Mouse (Mus musculus): ENCODE data around the gene Twf1. TPM values are rescaled to one million over a fixed set of nuclear protein-coding genes. Genes with fewer than 3 reads are reported as not detected.

Gene Twf1
- polyA plus RNA-seq, 1 experiment from 2014 or later = 32.4 TPM

DNA sequence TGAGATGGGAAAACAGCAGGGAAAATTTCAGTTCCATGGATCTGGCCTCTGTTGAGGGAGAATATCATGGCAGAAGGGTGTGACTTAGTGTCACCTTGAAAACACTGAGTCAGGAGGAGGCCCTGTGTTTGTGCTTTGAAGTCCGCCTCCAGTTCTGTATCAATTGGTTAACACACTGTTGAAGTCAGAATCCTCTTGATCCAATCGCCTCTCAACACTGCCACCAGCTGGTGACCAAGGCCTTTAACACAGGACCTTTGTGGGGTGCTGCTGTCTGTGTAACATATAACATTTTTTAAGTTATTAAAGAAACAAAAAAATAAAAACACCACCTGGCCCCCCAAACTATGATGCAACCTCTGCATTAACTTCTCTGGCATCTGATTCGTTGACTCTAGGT, 11.7 kb upstream of the Twf1 start:
- H3K27ac ChIP-seq = no peak overlapping the region
- H3K4me2 ChIP-seq = no peak overlapping the region
- 19% methylated on average over 3 of the region's 3 CpGs for WGBS (ENCODE audit: insufficient replicate concordance)
- H3K9me3 ChIP-seq (replicated peaks) = no peaks in the 10 kb centered on the region
- no peaks in the 10 kb centered on the region for H3K36me3 ChIP-seq
- DNase-seq = no peak
- no peak for ATAC-seq (ENCODE audit: low read depth)
- no peaks in the 10 kb centered on the region for H3K4me1 ChIP-seq (replicated peaks)
- H3K9ac ChIP-seq = no peak overlapping the region
- no peaks in the 10 kb centered on the region for H3K27me3 ChIP-seq
- no peak overlapping the region for H3K4me3 ChIP-seq (replicated peaks)

DNA sequence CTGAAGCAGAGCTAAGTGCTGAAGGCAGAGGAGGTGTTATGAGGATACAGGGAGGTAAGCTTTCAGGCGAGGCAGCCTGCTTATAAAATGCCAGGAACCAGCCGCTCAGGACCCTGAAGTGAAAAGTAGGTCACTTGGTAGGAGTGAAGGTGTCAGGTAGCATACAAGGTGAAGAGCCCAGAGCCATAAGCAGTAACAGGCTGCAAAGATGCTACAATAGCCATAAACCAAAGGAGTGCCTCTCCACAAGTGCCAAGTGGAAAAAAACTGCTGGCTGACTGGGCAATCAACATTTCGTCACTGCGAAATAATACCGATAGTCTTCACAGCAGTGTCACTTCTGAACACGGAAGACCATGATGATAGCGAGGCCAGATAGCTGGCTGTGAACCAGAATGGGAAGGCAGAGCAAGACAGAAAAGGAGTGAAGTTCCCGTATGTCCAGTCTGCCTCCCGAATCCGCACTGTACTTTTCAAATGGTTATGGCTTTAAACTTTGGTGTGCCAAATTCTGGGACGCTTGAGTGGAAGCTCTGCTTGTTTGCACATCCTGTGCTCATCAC, 10.5 kb upstream of the Twf1 start:
- no peaks in the 10 kb centered on the region for H3K9me3 ChIP-seq (replicated peaks)
- no peak overlapping the region for H3K9ac ChIP-seq
- no peak for ATAC-seq (ENCODE audit: low read depth)
- no peaks in the 10 kb centered on the region for H3K36me3 ChIP-seq
- no peaks in the 10 kb centered on the region for H3K4me1 ChIP-seq (replicated peaks)
- H3K27me3 ChIP-seq = no peaks in the 10 kb centered on the region
- DNase-seq = no peak
- H3K4me3 ChIP-seq (replicated peaks) = no peak overlapping the region
- 59% methylated on average over 11 of the region's 11 CpGs for WGBS (ENCODE audit: insufficient replicate concordance)
- no peak overlapping the region for H3K27ac ChIP-seq
- H3K4me2 ChIP-seq = no peak overlapping the region

DNA sequence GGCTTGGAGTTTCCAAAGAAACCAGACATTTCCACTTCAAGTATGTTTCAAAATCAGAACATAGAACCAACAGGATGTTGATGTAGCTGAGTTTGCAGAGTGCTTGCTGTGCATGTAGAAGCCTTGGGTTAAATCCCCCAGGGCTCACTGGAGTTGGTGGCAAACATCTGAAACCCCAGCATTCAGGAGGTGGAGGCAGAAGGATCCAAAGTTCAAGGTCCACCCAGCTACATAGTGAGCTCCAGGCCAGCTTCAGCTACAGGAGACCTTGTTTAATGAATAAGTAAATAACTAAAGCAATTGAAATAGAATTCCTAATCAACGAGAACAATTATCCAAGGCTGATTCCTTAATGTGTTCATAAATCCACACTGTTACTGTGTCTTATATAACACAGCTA, 3.9 kb upstream of the Twf1 start:
- ATAC-seq (ENCODE audit: low read depth) (no peak), DNase-seq (no peak)
- 52% methylated on average over 1 of the region's 1 CpGs for WGBS (ENCODE audit: insufficient replicate concordance)
- Histone ChIP-seq H3K9me3 (replicated peaks) (no peaks in the 10 kb centered on the region), H3K4me2 (no peak overlapping the region), H3K9ac (no peak overlapping the region), H3K27me3 (no peaks in the 10 kb centered on the region), H3K4me3 (replicated peaks) (no peak overlapping the region), H3K4me1 (replicated peaks) (peaks cover 15% of the 10 kb centered on the region; the same call in 1 of the 2 replicates), H3K36me3 (no peaks in the 10 kb centered on the region), H3K27ac (no peak overlapping the region)

GRCm38 (mm10) chr15:94591356-94591755, 1.7 kb upstream of the Twf1 start:
- Histone ChIP-seq H3K27ac (no peak overlapping the region), H3K4me2 (no peak overlapping the region), H3K9ac (no peak overlapping the region), H3K4me1 (replicated peaks) (peaks cover 24% of the 10 kb centered on the region), H3K4me3 (replicated peaks) (no peak overlapping the region), H3K27me3 (no peaks in the 10 kb centered on the region), H3K36me3 (peaks cover 4% of the 10 kb centered on the region), H3K9me3 (replicated peaks) (no peaks in the 10 kb centered on the region)
- DNase-seq = no peak
- no peak for ATAC-seq (ENCODE audit: low read depth)
- WGBS (ENCODE audit: insufficient replicate concordance) = 63% methylated on average over 4 of the region's 4 CpGs

GRCm38 (mm10) chr15:94590083-94590482, 394 bp upstream of the Twf1 start:
- DNase-seq (no peak), ATAC-seq (ENCODE audit: low read depth) (no peak)
- Histone ChIP-seq H3K9me3 (replicated peaks) (no peaks in the 10 kb centered on the region), H3K4me2 (peak overlapping the region; percentile 79), H3K9ac (peak overlapping the region; percentile 58), H3K27ac (no peak overlapping the region), H3K4me3 (replicated peaks) (peak overlapping the region; percentile 99), H3K4me1 (replicated peaks) (peaks cover 24% of the 10 kb centered on the region), H3K27me3 (no peaks in the 10 kb centered on the region), H3K36me3 (peaks cover 16% of the 10 kb centered on the region)
- 10% methylated on average over 8 of the region's 8 CpGs for WGBS (ENCODE audit: insufficient replicate concordance)

- no peak overlapping the region for H3K27ac ChIP-seq
- ATAC-seq (ENCODE audit: low read depth) = no peak
- no peak for DNase-seq
- peak overlapping the region; percentile 79 for H3K4me2 ChIP-seq
- H3K4me1 ChIP-seq (replicated peaks) = peaks cover 24% of the 10 kb centered on the region
- peaks cover 36% of the 10 kb centered on the region for H3K36me3 ChIP-seq
- no peaks in the 10 kb centered on the region for H3K27me3 ChIP-seq
- no peaks in the 10 kb centered on the region for H3K9me3 ChIP-seq (replicated peaks)
- peak overlapping the region; percentile 97; the same call in 1 of the 2 replicates for H3K9ac ChIP-seq
- H3K4me3 ChIP-seq (replicated peaks) = peak overlapping the region; percentile 99
- 70% methylated on average over 9 of the region's 9 CpGs for WGBS (ENCODE audit: insufficient replicate concordance)
These were observed 1.6 kb downstream of the Twf1 start for GRCm38 (mm10) chr15:94587826-94588715.

- no peak overlapping the region for H3K9ac ChIP-seq
- H3K4me3 ChIP-seq (replicated peaks) = no peak overlapping the region
- peaks cover 9% of the 10 kb centered on the region for H3K4me1 ChIP-seq (replicated peaks)
- H3K9me3 ChIP-seq (replicated peaks) = no peaks in the 10 kb centered on the region
- peaks cover 66% of the 10 kb centered on the region for H3K36me3 ChIP-seq
- no peak for DNase-seq
- no peak overlapping the region for H3K4me2 ChIP-seq
- 82% methylated on average over 4 of the region's 4 CpGs for WGBS (ENCODE audit: insufficient replicate concordance)
- H3K27ac ChIP-seq = no peak overlapping the region
- no peak for ATAC-seq (ENCODE audit: low read depth)
- H3K27me3 ChIP-seq = no peaks in the 10 kb centered on the region
These were observed 5.0 kb downstream of the Twf1 start for GRCm38 (mm10) chr15:94584738-94585137.

- no peak overlapping the region for H3K4me3 ChIP-seq (replicated peaks)
- no peak overlapping the region for H3K9ac ChIP-seq
- H3K4me2 ChIP-seq = no peak overlapping the region
- no peak for ATAC-seq (ENCODE audit: low read depth)
- DNase-seq = no peak
- H3K9me3 ChIP-seq (replicated peaks) = no peaks in the 10 kb centered on the region
- no peak overlapping the region for H3K27ac ChIP-seq
- no peaks in the 10 kb centered on the region for H3K27me3 ChIP-seq
- H3K36me3 ChIP-seq = peaks cover 76% of the 10 kb centered on the region
- H3K4me1 ChIP-seq (replicated peaks) = peaks cover 4% of the 10 kb centered on the region
- WGBS (ENCODE audit: insufficient replicate concordance) = 91% methylated on average over 10 of the region's 10 CpGs
These were observed 6.5 kb downstream of the Twf1 start for GRCm38 (mm10) chr15:94583153-94583552.

GRCm38 (mm10) chr15:94582000-94582593, 7.6 kb downstream of the Twf1 start:
- Histone ChIP-seq H3K9me3 (replicated peaks) (no peaks in the 10 kb centered on the region), H3K9ac (no peak overlapping the region), H3K27me3 (no peaks in the 10 kb centered on the region), H3K36me3 (peaks cover 78% of the 10 kb centered on the region), H3K27ac (no peak overlapping the region), H3K4me1 (replicated peaks) (no peaks in the 10 kb centered on the region), H3K4me3 (replicated peaks) (no peak overlapping the region), H3K4me2 (no peak overlapping the region)
- WGBS (ENCODE audit: insufficient replicate concordance) = 78% methylated on average over 7 of the region's 7 CpGs
- DNase-seq = no peak
- ATAC-seq (ENCODE audit: low read depth) = no peak

- Histone ChIP-seq H3K27me3 (no peaks in the 10 kb centered on the region), H3K4me1 (replicated peaks) (0 out of 2 replicates have a peak, but pooled peaks cover 2% of the 10 kb centered on the region), H3K4me3 (replicated peaks) (no peak overlapping the region), H3K9me3 (replicated peaks) (no peaks in the 10 kb centered on the region), H3K27ac (no peak overlapping the region), H3K36me3 (peaks cover 12% of the 10 kb centered on the region), H3K9ac (no peak overlapping the region), H3K4me2 (no peak overlapping the region)
- whole genome bisulfite sequencing (ENCODE audit: insufficient replicate concordance) = 60% methylated on average over 4 of the region's 4 CpGs
- DNase-seq (no peak), ATAC-seq (ENCODE audit: low read depth) (no peak)
These were observed 15.0 kb downstream of the Twf1 start for GRCm38 (mm10) chr15:94574566-94575268.

DNA sequence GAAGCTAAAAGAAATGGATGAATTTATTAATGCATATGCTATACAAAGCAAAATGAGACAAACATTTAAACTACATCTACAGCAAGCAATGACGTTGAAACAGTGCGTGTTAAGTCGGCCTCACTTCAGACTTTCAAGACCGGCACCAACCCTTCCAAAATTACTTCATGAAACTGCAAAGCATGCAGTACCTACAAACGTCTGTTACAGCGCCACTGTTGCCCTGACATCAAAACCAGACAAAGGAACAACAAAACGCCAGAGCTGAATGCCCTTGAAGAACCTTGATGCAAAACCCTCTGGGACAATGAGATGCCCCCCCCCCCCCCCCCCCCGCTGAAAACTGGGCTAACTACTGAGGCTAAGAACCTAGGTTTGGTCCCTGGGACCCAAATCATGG, 16.9 kb downstream of the Twf1 start:
- WGBS (ENCODE audit: insufficient replicate concordance) = 76% methylated on average over 7 of the region's 8 CpGs
- Histone ChIP-seq H3K4me1 (replicated peaks) (0 out of 2 replicates have a peak, but pooled peaks cover 2% of the 10 kb centered on the region), H3K4me2 (no peak overlapping the region), H3K36me3 (no peaks in the 10 kb centered on the region), H3K4me3 (replicated peaks) (no peak overlapping the region), H3K9me3 (replicated peaks) (no peaks in the 10 kb centered on the region), H3K9ac (no peak overlapping the region), H3K27ac (no peak overlapping the region), H3K27me3 (no peaks in the 10 kb centered on the region)
- no peak for DNase-seq
- no peak for ATAC-seq (ENCODE audit: low read depth)

Data from liver, embryonic 13.5 days (tissue).